In genomic region chr6:114900194-114900593, GRCm38 (mm10) we compare ENCODE assay signal across 9 mouse cellular contexts.
DNase-seq lines count a peak whose midpoint lies in the region; ATAC-seq lines count a peak whose summit lies in the region.
"Had no signal": no experiment of that assay in that cellular context is flagged by ENCODE, and none has a peak within 500 bp of the region (broad histone marks: within the 10 kb centered on the region; RNA-seq: fewer than 3 reads in every experiment).

No protein-coding gene starts in this region.

- no peak for ATAC-seq in heart, embryonic 11.5 days (replicated peaks; ENCODE audit: insufficient number of reproducible peaks, low FRiP score, low TSS enrichment)
- ATAC-seq in neural tube, embryonic 11.5 days (ENCODE audit: insufficient read depth, low FRiP score, low TSS enrichment), result no peak
- no peak for ATAC-seq in liver, embryonic 13.5 days (ENCODE audit: low read depth)

- 0 out of 2 replicates have a peak, but pooled peaks cover 3% of the 10 kb centered on the region for H3K36me3 ChIP-seq in heart, embryonic 11.5 days (ENCODE audit: control insufficient read depth, insufficient read depth, low read length)
- H3K36me3 ChIP-seq in neural tube, embryonic 11.5 days (ENCODE audit: control insufficient read depth, insufficient read depth, low read length), result no peaks in the 10 kb centered on the region; the same call in 1 of the 2 replicates
- H3K36me3 ChIP-seq in liver, embryonic 13.5 days, result peaks cover 7% of the 10 kb centered on the region; the same call in 1 of the 2 replicates

- 0 out of 2 replicates have a peak overlapping the region, but pooled peaks have one; percentile 10 for H3K4me3 ChIP-seq in heart, embryonic 11.5 days (ENCODE audit: low read depth, low read length)
- H3K4me3 ChIP-seq in neural tube, embryonic 11.5 days (ENCODE audit: low read depth, low read length), result 0 out of 2 replicates have a peak overlapping the region, but pooled peaks have one; percentile 4
- no peak overlapping the region for H3K4me3 ChIP-seq in liver, embryonic 13.5 days (replicated peaks)

- H3K9ac ChIP-seq in heart, embryonic 11.5 days (ENCODE audit: low read depth, low read length), result peak overlapping the region; percentile 44; the same call in 1 of the 2 replicates
- peak overlapping the region; percentile 26 for H3K9ac ChIP-seq in neural tube, embryonic 11.5 days (ENCODE audit: low read length)
- peak overlapping the region; percentile 69; the same call in 1 of the 2 replicates for H3K9ac ChIP-seq in liver, embryonic 13.5 days

- peak overlapping the region; percentile 90 for H3K27ac ChIP-seq in heart, embryonic 11.5 days (ENCODE audit: low read depth, low read length)
- H3K27ac ChIP-seq in neural tube, embryonic 11.5 days (ENCODE audit: low read depth, low read length), result peak overlapping the region; percentile 80
- peak overlapping the region; percentile 90 for H3K27ac ChIP-seq in liver, embryonic 13.5 days

- H3K27me3 ChIP-seq in heart, embryonic 11.5 days (ENCODE audit: control insufficient read depth, insufficient read depth, low read length), result no peaks in the 10 kb centered on the region
- no peaks in the 10 kb centered on the region for H3K27me3 ChIP-seq in neural tube, embryonic 11.5 days (ENCODE audit: control insufficient read depth, insufficient read depth, low read length)
- no peaks in the 10 kb centered on the region for H3K27me3 ChIP-seq in liver, embryonic 13.5 days

- H3K9me3 ChIP-seq in heart, embryonic 11.5 days (replicated peaks; ENCODE audit: control insufficient read depth, low read length), result no peaks in the 10 kb centered on the region
- no peaks in the 10 kb centered on the region for H3K9me3 ChIP-seq in neural tube, embryonic 11.5 days (ENCODE audit: control insufficient read depth, low read length)
- no peaks in the 10 kb centered on the region for H3K9me3 ChIP-seq in liver, embryonic 13.5 days (replicated peaks)

- peaks cover 75% of the 10 kb centered on the region for H3K4me1 ChIP-seq in heart, embryonic 11.5 days (ENCODE audit: control insufficient read depth, insufficient read depth, low read length)
- peaks cover 31% of the 10 kb centered on the region for H3K4me1 ChIP-seq in neural tube, embryonic 11.5 days (ENCODE audit: control insufficient read depth, insufficient read depth, low read length)
- H3K4me1 ChIP-seq in liver, embryonic 13.5 days (replicated peaks), result peaks cover 86% of the 10 kb centered on the region

- peak overlapping the region; percentile 63 for H3K4me2 ChIP-seq in heart, embryonic 11.5 days
- peak overlapping the region; percentile 26 for H3K4me2 ChIP-seq in neural tube, embryonic 11.5 days (ENCODE audit: low read depth)
- H3K4me2 ChIP-seq in liver, embryonic 13.5 days, result peak overlapping the region; percentile 68

- DNase-seq in heart, adult 9 months (ENCODE audit: low spot score in 2 of 2), result no peak
- no peak for DNase-seq in neural tube, embryonic 11.5 days (ENCODE audit: low spot score)
- no peak for DNase-seq in neural tube, embryonic 10.5 days (ENCODE audit: extremely low spot score, low spot score)
- no peak for DNase-seq in liver, embryonic 13.5 days
- DNase-seq in right cerebral cortex, postnatal 25 days, result no peak
- no peak for DNase-seq in layer of hippocampus, adult 18-20 months (ENCODE audit: low spot score in 2 of 2)
- DNase-seq in gastrocnemius, postnatal 10 days, result no peak
- DNase-seq: adrenal gland, postnatal 10 days had no signal

- WGBS in heart, embryonic 11.5 days (ENCODE audit: insufficient replicate concordance), result 31% methylated on average over 10 of the region's 10 CpGs
- 25% methylated on average over 10 of the region's 10 CpGs for WGBS in neural tube, embryonic 11.5 days
- 69% methylated on average over 10 of the region's 10 CpGs for WGBS in liver, embryonic 13.5 days (ENCODE audit: insufficient replicate concordance)
